Mouse (Mus musculus): Measurements from ENCODE around the gene Trh. TPM values are rescaled to one million over a fixed set of nuclear protein-coding genes. Genes with fewer than 3 reads are reported as not detected.

The Trh gene
- polyA plus RNA-seq (2016; fragmentation: Nextera tagmentation; extraction: Ambion mirVana), result not detected in 2 replicates

- H3K27ac ChIP-seq, result peak within 1 kb of the TSS; percentile 54; the same call in 1 of the 2 replicates
- peak; percentile 40 for DNase-seq (ENCODE audit: low spot score)
- no peaks in the 10 kb centered on the region for H3K36me3 ChIP-seq
- 1% methylated on average over 31 of the region's 31 CpGs for WGBS
- H3K9me3 ChIP-seq (replicated peaks), result no peaks in the 10 kb centered on the region
- H3K27me3 ChIP-seq (ENCODE audit: low read depth, poor library complexity, severe bottlenecking), result peaks cover 59% of the 10 kb centered on the region
- H3K4me1 ChIP-seq, result peaks cover 9% of the 10 kb centered on the region
- peak within 1 kb of the TSS; percentile 49 for H3K4me3 ChIP-seq
Measured at GRCm38 (mm10) chr6:92244591-92244990, at the start of gene Trh. Gene Trh (minus strand): TSS chr6:92244650.

- H3K9me3 ChIP-seq (replicated peaks), result no peaks in the 10 kb centered on the region
- H3K36me3 ChIP-seq, result no peaks in the 10 kb centered on the region
- H3K27me3 ChIP-seq (ENCODE audit: low read depth, poor library complexity, severe bottlenecking), result no peaks in the 10 kb centered on the region
- 85% methylated on average over 3 of the region's 3 CpGs for WGBS
- DNase-seq (ENCODE audit: low spot score), result no peak
- H3K27ac ChIP-seq, result no peak overlapping the region
- H3K4me1 ChIP-seq, result no peaks in the 10 kb centered on the region
- H3K4me3 ChIP-seq, result no peak overlapping the region
Measured at GRCm38 (mm10) chr6:92290826-92291225, 46.4 kb upstream of the Trh start.

DNA sequence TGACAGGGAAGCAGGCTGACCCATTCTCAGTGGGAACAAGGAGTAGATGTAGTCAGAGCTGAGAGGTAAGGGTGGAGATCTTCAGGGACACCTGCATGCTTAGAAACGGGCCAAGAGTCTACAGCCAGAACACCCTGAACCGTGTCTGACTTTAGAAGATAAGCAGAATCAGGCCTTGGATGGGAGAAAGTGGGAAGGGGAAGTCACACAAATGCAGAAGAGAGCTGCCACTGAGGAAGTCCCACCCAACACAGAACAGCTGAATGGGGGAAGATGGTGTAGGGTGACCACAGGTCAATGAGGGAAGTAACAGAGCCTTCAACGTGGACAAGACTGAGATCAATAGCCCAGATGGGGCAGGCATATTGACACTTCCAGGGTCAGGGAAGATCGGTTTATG is 42.4 kb upstream of the Trh start:
- no peaks in the 10 kb centered on the region for H3K36me3 ChIP-seq
- no peak for DNase-seq (ENCODE audit: low spot score)
- H3K27me3 ChIP-seq (ENCODE audit: low read depth, poor library complexity, severe bottlenecking), result no peaks in the 10 kb centered on the region
- no peak overlapping the region for H3K4me3 ChIP-seq
- no peaks in the 10 kb centered on the region for H3K9me3 ChIP-seq (replicated peaks)
- no peak overlapping the region for H3K27ac ChIP-seq
- 59% methylated on average over 4 of the region's 4 CpGs for WGBS
- H3K4me1 ChIP-seq, result peaks cover 6% of the 10 kb centered on the region; the same call in 1 of the 2 replicates

GRCm38 (mm10) chr6:92286258-92286888 is 41.9 kb upstream of the Trh start:
- 34% methylated on average over 4 of the region's 4 CpGs for WGBS

DNA sequence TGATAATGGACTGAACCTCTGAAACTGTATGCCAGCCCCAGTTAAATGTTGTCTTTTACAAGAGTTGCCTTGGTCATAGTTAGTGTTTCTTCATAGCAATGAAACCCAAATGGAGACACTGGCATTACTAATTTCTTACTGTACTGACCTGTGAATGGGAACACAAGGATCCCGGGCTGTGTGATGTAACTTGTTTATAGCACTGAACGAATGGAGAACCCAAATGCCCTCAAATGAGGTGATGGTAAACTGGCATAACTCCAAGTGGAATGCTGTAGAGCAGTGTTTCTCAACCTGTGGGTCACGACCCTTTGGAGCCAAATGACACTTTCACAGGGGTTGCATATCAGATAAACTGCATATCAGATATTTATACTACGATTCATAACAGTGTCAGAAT is 41.1 kb upstream of the Trh start:
- peaks cover 6% of the 10 kb centered on the region; the same call in 1 of the 2 replicates for H3K4me1 ChIP-seq
- H3K36me3 ChIP-seq, result no peaks in the 10 kb centered on the region
- no peaks in the 10 kb centered on the region for H3K9me3 ChIP-seq (replicated peaks)
- no peak for DNase-seq (ENCODE audit: low spot score)
- WGBS, result 78% methylated on average over 4 of the region's 4 CpGs
- no peak overlapping the region for H3K4me3 ChIP-seq
- no peak overlapping the region for H3K27ac ChIP-seq
- H3K27me3 ChIP-seq (ENCODE audit: low read depth, poor library complexity, severe bottlenecking), result no peaks in the 10 kb centered on the region

More at GRCm38 (mm10) chr6:92286258-92286888, 41.9 kb upstream of the Trh start:
- Histone ChIP-seq H3K4me1 (peaks cover 6% of the 10 kb centered on the region; the same call in 1 of the 2 replicates), H3K27ac (no peak overlapping the region), H3K36me3 (no peaks in the 10 kb centered on the region), H3K9me3 (replicated peaks) (no peaks in the 10 kb centered on the region), H3K4me3 (no peak overlapping the region), H3K27me3 (ENCODE audit: low read depth, poor library complexity, severe bottlenecking) (no peaks in the 10 kb centered on the region)
- peak; percentile 77 for DNase-seq (ENCODE audit: low spot score)

DNA sequence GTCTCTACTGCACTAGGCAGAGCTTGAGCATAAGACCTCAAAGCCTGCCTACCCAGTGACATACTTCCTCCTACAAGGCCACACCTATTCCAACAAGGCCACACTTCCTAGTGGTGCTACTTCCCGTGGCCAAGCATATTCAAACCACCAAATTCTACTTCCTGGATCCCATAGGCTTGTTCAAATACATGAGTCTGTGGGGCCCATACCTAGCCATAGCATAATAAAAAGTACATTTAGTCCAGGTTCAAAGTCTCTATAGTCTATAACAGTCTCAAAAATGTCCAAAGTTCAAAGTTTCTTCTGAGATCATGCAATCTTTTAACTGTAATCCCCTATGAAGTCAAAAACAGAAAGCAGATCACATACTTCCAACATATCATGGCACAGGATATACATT is 32.7 kb upstream of the Trh start:
- no peaks in the 10 kb centered on the region for H3K27me3 ChIP-seq (ENCODE audit: low read depth, poor library complexity, severe bottlenecking)
- no peaks in the 10 kb centered on the region for H3K9me3 ChIP-seq (replicated peaks)
- no peaks in the 10 kb centered on the region for H3K36me3 ChIP-seq
- no peak for DNase-seq (ENCODE audit: low spot score)
- H3K27ac ChIP-seq, result no peak overlapping the region
- WGBS, result 76% methylated on average over 1 of the region's 1 CpGs
- no peaks in the 10 kb centered on the region for H3K4me1 ChIP-seq
- no peak overlapping the region for H3K4me3 ChIP-seq

DNA sequence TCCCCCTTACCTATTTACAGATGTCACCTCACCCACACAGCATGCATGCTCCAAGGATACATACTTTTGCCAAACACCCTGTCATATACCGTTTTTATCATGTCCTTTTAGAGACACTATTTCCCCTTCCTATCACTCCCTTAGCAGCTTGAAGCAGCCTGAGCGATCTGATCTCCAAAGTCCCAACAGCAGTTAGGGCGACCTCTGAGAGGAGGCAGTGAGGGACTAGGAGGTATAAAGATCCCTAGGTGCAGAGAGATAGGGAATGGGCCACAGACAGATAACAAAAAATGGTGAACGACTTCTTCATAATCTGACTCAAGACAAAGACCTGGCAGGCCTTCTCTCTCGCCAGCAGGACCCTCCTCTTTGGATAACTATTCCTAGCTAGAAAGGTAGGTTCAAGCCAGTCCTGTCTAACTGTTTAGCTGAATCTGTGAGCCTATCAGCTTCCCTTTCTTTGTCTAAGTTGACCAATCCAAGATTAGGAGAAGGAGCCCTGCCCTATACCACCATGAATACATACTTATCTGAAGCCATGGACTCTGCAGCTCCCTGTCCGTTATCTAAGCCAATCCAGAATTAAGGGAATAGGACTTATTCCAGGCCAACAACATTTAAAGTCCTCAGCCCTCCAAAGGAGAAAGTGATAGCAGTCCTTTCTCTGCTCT is 29.3 kb upstream of the Trh start:
- no peaks in the 10 kb centered on the region for H3K9me3 ChIP-seq (replicated peaks)
- no peaks in the 10 kb centered on the region for H3K36me3 ChIP-seq
- no peaks in the 10 kb centered on the region for H3K27me3 ChIP-seq (ENCODE audit: low read depth, poor library complexity, severe bottlenecking)
- H3K27ac ChIP-seq, result no peak overlapping the region
- no peak overlapping the region for H3K4me3 ChIP-seq
- H3K4me1 ChIP-seq, result no peaks in the 10 kb centered on the region
- DNase-seq (ENCODE audit: low spot score), result no peak
- 77% methylated on average over 6 of the region's 6 CpGs for WGBS

GRCm38 (mm10) chr6:92272601-92273000 is 28.2 kb upstream of the Trh start:
- Histone ChIP-seq H3K4me1 (no peaks in the 10 kb centered on the region), H3K27me3 (ENCODE audit: low read depth, poor library complexity, severe bottlenecking) (no peaks in the 10 kb centered on the region), H3K4me3 (no peak overlapping the region), H3K9me3 (replicated peaks) (no peaks in the 10 kb centered on the region), H3K27ac (no peak overlapping the region), H3K36me3 (no peaks in the 10 kb centered on the region)
- 82% methylated on average over 3 of the region's 3 CpGs for WGBS
- DNase-seq (ENCODE audit: low spot score), result no peak

- no peaks in the 10 kb centered on the region for H3K27me3 ChIP-seq (ENCODE audit: low read depth, poor library complexity, severe bottlenecking)
- no peak overlapping the region for H3K27ac ChIP-seq
- no peaks in the 10 kb centered on the region for H3K9me3 ChIP-seq (replicated peaks)
- no peak overlapping the region for H3K4me3 ChIP-seq
- H3K36me3 ChIP-seq, result no peaks in the 10 kb centered on the region
- peak; percentile 87 for DNase-seq (ENCODE audit: low spot score)
- peaks cover 3% of the 10 kb centered on the region; the same call in 1 of the 2 replicates for H3K4me1 ChIP-seq
- 13% methylated on average over 4 of the region's 4 CpGs for WGBS
Measured at GRCm38 (mm10) chr6:92269019-92269418, 24.6 kb upstream of the Trh start.

DNA sequence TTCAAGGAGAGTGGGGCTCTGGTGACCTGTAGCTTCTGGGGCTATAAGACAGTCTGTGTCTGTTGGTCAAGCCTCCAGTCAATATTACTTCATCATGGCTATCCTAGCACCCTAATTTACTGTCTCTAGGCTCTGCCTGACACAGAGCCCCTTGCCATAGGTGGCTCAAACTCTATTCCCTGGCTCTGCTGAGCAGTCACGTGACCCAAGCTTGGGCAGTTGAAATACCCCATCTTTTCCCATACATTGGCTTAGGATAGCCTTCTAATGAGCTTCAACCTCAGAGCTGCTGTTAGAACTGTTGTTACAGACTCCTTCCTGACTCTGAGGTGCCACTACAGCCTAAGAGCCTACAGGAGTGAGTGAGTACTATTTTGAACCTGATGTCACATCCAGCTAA is 23.6 kb upstream of the Trh start:
- no peak for DNase-seq (ENCODE audit: low spot score)
- H3K4me1 ChIP-seq, result peaks cover 5% of the 10 kb centered on the region; the same call in 1 of the 2 replicates
- 91% methylated on average over 1 of the region's 1 CpGs for WGBS

DNA sequence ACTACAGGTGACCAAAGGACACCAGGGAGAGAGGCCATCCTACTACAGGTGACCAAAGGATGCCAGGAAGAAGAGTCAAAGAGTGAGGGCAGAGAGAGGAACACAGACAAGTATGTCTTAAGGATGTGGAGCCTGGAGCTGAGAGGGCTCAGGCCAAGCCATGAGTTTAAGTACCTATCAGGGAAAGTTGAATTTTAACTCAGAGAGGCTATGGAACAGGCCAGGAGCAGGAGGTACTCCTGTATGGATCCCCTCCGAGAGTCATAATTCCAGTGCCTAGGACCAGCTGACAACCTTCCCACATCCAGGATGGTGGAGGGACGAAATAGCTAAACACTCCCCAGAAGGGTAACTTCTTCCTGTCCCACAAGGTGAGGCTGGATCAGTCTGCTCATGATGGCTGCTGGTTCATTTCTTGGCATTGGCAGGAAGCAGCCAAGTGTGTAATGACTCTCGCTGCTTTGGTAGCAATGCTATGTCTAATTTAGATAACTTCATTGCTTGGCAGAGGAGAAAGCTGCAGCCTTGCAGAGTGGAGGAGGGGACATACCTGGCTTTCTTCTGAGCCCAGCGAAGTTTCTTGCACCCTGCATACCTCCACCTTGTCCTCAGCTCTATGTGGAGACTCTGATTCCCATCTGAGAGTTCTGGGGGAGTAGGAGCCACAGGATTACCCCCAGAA is 16.9 kb upstream of the Trh start:
- Histone ChIP-seq H3K4me1 (peaks cover 5% of the 10 kb centered on the region; the same call in 1 of the 2 replicates), H3K4me3 (no peak overlapping the region), H3K27ac (no peak overlapping the region), H3K9me3 (replicated peaks) (no peaks in the 10 kb centered on the region), H3K27me3 (ENCODE audit: low read depth, poor library complexity, severe bottlenecking) (no peaks in the 10 kb centered on the region), H3K36me3 (no peaks in the 10 kb centered on the region)
- 86% methylated on average over 4 of the region's 4 CpGs for WGBS
- no peak for DNase-seq (ENCODE audit: low spot score)

More for the DNA sequence above, 23.6 kb upstream of the Trh start:
- Histone ChIP-seq H3K27ac (no peak overlapping the region), H3K4me3 (no peak overlapping the region), H3K27me3 (ENCODE audit: low read depth, poor library complexity, severe bottlenecking) (no peaks in the 10 kb centered on the region), H3K9me3 (replicated peaks) (no peaks in the 10 kb centered on the region), H3K36me3 (no peaks in the 10 kb centered on the region)

DNA sequence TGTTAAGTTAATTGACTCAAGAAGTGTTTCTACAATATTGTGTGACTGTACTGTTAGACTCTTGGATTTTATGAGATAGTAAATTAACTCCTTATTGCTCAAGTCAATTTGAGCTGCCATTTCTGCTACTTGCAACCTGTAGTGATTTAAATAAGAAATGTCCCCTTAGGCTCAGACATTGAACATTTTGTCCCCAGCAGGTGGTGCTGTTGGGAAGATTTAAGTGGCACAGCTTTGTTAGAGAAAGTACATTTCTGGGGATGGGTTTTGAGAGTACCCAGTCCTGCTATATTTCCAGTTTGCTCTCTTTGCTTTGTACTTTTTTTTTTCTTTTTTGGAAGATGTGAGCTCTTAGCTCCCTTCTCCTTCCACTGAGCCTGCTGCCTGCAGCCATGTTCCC is 10.9 kb upstream of the Trh start:
- no peak for DNase-seq (ENCODE audit: low spot score)
- H3K9me3 ChIP-seq (replicated peaks), result no peaks in the 10 kb centered on the region
- no peak overlapping the region for H3K27ac ChIP-seq
- no peaks in the 10 kb centered on the region for H3K27me3 ChIP-seq (ENCODE audit: low read depth, poor library complexity, severe bottlenecking)
- no peak overlapping the region for H3K4me3 ChIP-seq
- no peaks in the 10 kb centered on the region for H3K36me3 ChIP-seq
- no peaks in the 10 kb centered on the region for H3K4me1 ChIP-seq

- Histone ChIP-seq H3K4me1 (no peaks in the 10 kb centered on the region), H3K27me3 (ENCODE audit: low read depth, poor library complexity, severe bottlenecking) (no peaks in the 10 kb centered on the region), H3K9me3 (replicated peaks) (no peaks in the 10 kb centered on the region), H3K27ac (no peak overlapping the region), H3K4me3 (no peak overlapping the region), H3K36me3 (no peaks in the 10 kb centered on the region)
- 83% methylated on average over 3 of the region's 3 CpGs for WGBS
- DNase-seq (ENCODE audit: low spot score), result no peak
Measured at GRCm38 (mm10) chr6:92253253-92253870, 8.9 kb upstream of the Trh start.
